23 mouse cellular contexts compared by ENCODE assay signal in the genomic region with DNA sequence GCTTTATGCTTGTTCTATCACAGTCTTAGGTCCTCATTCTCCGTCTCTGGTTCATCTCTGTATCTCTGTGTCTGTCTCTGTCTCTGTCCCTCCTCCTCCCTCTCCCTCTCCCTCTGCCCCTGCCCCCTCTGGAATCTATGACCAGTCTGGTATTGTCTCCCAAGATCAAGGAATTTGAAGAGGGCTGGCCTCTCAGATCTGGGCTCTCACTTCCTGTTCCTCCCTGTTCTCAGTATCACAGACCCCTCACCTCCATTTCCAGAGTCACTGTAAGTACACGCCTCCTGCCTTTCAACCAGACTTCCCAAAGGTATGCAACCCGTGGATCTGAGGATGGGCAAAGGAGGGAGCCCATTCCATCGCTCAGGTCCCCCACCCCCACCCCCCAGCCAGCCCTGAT.
DNase-seq lines count a peak whose midpoint lies in the region; ATAC-seq and TF ChIP-seq lines count a peak whose summit lies in the region.
"Had no signal": no experiment of that assay in that cellular context is flagged by ENCODE, and none has a peak within 500 bp of the region (broad histone marks: within the 10 kb centered on the region; RNA-seq: fewer than 3 reads in every experiment).

No protein-coding gene starts in this region.

- H3K9ac ChIP-seq in heart, embryonic 12.5 days, result no peak overlapping the region
- H3K9ac ChIP-seq in midbrain, postnatal 0 days (replicated peaks; ENCODE audit: low read length, poor library complexity, severe bottlenecking), result no peak overlapping the region
- H3K9ac ChIP-seq: forebrain, embryonic 15.5 days; heart, embryonic 15.5 days; hindbrain, embryonic 12.5 days had no signal

- H3K36me3 ChIP-seq in heart, embryonic 12.5 days, result no peaks in the 10 kb centered on the region
- no peaks in the 10 kb centered on the region for H3K36me3 ChIP-seq in midbrain, embryonic 10.5 days
- no peaks in the 10 kb centered on the region for H3K36me3 ChIP-seq in midbrain, postnatal 0 days (ENCODE audit: insufficient read depth, low read length)
- no peaks in the 10 kb centered on the region for H3K36me3 ChIP-seq in limb, embryonic 10.5 days
- H3K36me3 ChIP-seq: forebrain, embryonic 15.5 days; heart, embryonic 15.5 days; hindbrain, embryonic 12.5 days had no signal

- intact Hi-C loops in heart, postnatal 25 days (cut with DNase I), result no loop called here

- no peaks in the 10 kb centered on the region; the same call in 1 of the 2 replicates for H3K9me3 ChIP-seq in heart, embryonic 12.5 days (replicated peaks)
- H3K9me3 ChIP-seq in midbrain, embryonic 10.5 days (replicated peaks), result no peaks in the 10 kb centered on the region
- no peaks in the 10 kb centered on the region for H3K9me3 ChIP-seq in midbrain, postnatal 0 days (ENCODE audit: low read length)
- H3K9me3 ChIP-seq in limb, embryonic 10.5 days (replicated peaks), result no peaks in the 10 kb centered on the region
- H3K9me3 ChIP-seq: forebrain, embryonic 15.5 days; heart, embryonic 15.5 days; hindbrain, embryonic 12.5 days had no signal

- no peak for TF ChIP-seq CTCF in midbrain, postnatal 0 days (IDR thresholded peaks at IDR 0.05)

- 34% methylated on average over 4 of the region's 4 CpGs for WGBS in heart, embryonic 12.5 days
- WGBS in midbrain, embryonic 10.5 days, result 43% methylated on average over 4 of the region's 4 CpGs
- 55% methylated on average over 4 of the region's 4 CpGs for WGBS in midbrain, postnatal 0 days
- 40% methylated on average over 4 of the region's 4 CpGs for WGBS in limb, embryonic 10.5 days

- H3K4me3 ChIP-seq in heart, embryonic 12.5 days, result no peak overlapping the region
- H3K4me3 ChIP-seq in midbrain, embryonic 10.5 days, result no peak overlapping the region
- no peak overlapping the region for H3K4me3 ChIP-seq in midbrain, postnatal 0 days (ENCODE audit: low read depth, low read length)
- H3K4me3 ChIP-seq in limb, embryonic 10.5 days, result no peak overlapping the region
- H3K4me3 ChIP-seq: forebrain, embryonic 15.5 days; heart, embryonic 15.5 days; hindbrain, embryonic 12.5 days had no signal

- 0 out of 2 replicates have a peak, but pooled peaks have one; percentile 36 for ATAC-seq in heart, embryonic 12.5 days (ENCODE audit: insufficient number of reproducible peaks, low FRiP score)
- ATAC-seq in midbrain, postnatal 0 days (ENCODE audit: low FRiP score), result no peak
- ATAC-seq: CD4-positive, CD25-positive, alpha-beta regulatory T cell, adult 4 months; forebrain, embryonic 15.5 days; hindbrain, embryonic 16.5 days had no signal

- H3K4me1 ChIP-seq in heart, embryonic 12.5 days (replicated peaks), result peaks cover 47% of the 10 kb centered on the region
- H3K4me1 ChIP-seq in midbrain, embryonic 10.5 days, result peaks cover 47% of the 10 kb centered on the region
- H3K4me1 ChIP-seq in midbrain, postnatal 0 days (ENCODE audit: insufficient read depth, low read length), result peaks cover 18% of the 10 kb centered on the region; the same call in 1 of the 2 replicates
- peaks cover 50% of the 10 kb centered on the region for H3K4me1 ChIP-seq in limb, embryonic 10.5 days

- no peaks in the 10 kb centered on the region for H3K27me3 ChIP-seq in heart, embryonic 12.5 days (replicated peaks)
- peaks cover 28% of the 10 kb centered on the region for H3K27me3 ChIP-seq in midbrain, embryonic 10.5 days (ENCODE audit: low read depth, poor library complexity, severe bottlenecking)
- H3K27me3 ChIP-seq in midbrain, postnatal 0 days (ENCODE audit: insufficient read depth, low read length), result no peaks in the 10 kb centered on the region
- H3K27me3 ChIP-seq in limb, embryonic 10.5 days (ENCODE audit: low read depth, poor library complexity, severe bottlenecking), result peaks cover 7% of the 10 kb centered on the region; the same call in 1 of the 2 replicates
- H3K27me3 ChIP-seq: forebrain, embryonic 15.5 days; heart, embryonic 15.5 days; hindbrain, embryonic 12.5 days had no signal

- H3K27ac ChIP-seq in heart, embryonic 12.5 days (ENCODE audit: poor library complexity, severe bottlenecking), result no peak overlapping the region
- H3K27ac ChIP-seq in midbrain, embryonic 10.5 days (replicated peaks), result peak overlapping the region; percentile 49
- H3K27ac ChIP-seq in midbrain, postnatal 0 days (ENCODE audit: low read depth, low read length), result no peak overlapping the region
- peak overlapping the region; percentile 64 for H3K27ac ChIP-seq in limb, embryonic 10.5 days
- H3K27ac ChIP-seq: forebrain, embryonic 15.5 days; heart, embryonic 15.5 days; hindbrain, embryonic 12.5 days had no signal

- DNase-seq in embryo, embryonic 10.5 days (ENCODE audit: low spot score), result peak; percentile 5
- DNase-seq in embryo, embryonic 10 days (ENCODE audit: low spot score), result no peak
- DNase-seq in heart, postnatal 25 days (ENCODE audit: low spot score), result no peak
- DNase-seq in midbrain, embryonic 10.5 days (ENCODE audit: low spot score), result no peak
- DNase-seq in midbrain, postnatal 0 days (ENCODE audit: low spot score), result no peak
- no peak for DNase-seq in limb, embryonic 10.5 days (ENCODE audit: low spot score)
- DNase-seq in spleen, postnatal 14 days (ENCODE audit: low spot score in 2 of 2), result no peak
- DNase-seq: adrenal gland, postnatal 10 days; B cell, adult 2 months; cerebellum, adult 11 months; cerebellum, adult 8-10 months; cerebellum, postnatal 14 days; gastrocnemius, postnatal 25 days; heart, adult 11 months; heart, postnatal 36 days; kidney, adult 11 months; kidney, adult 9 months had no signal

- H3K4me2 ChIP-seq in heart, embryonic 12.5 days, result no peak overlapping the region
- H3K4me2 ChIP-seq in midbrain, postnatal 0 days (ENCODE audit: low read depth, low read length, poor library complexity, severe bottlenecking), result no peak overlapping the region
- H3K4me2 ChIP-seq: forebrain, embryonic 15.5 days; heart, embryonic 15.5 days; hindbrain, embryonic 12.5 days had no signal

Comparison
In these comparisons a context has a peak if more than half of its experiments do, and no peak if none do; other contexts are left out.
1. H3K27ac ChIP-seq: peak in midbrain, embryonic 10.5 days (single experiment) and limb, embryonic 10.5 days (single experiment); none in heart, embryonic 12.5 days (single experiment) and midbrain, postnatal 0 days (single experiment).